Mouse (Mus musculus) CH12.LX (cell line): ENCODE results near the gene 1700086D15Rik. TPM values are rescaled to one million over a fixed set of nuclear protein-coding genes. Genes with fewer than 3 reads are reported as not detected.

Source experiments
- DNase-seq: peaks from one replicate; pipeline ENCODE4 v3.0.0-alpha.2; 2013; ENCODE audit errors: extremely low read depth
- H3K27ac ChIP-seq: 2 replicates; pipeline ENCODE4 v1.5.1; 2012; ENCODE audit warnings: low read depth, mild to moderate bottlenecking, control low read depth, moderate library complexity; ENCODE audit not compliant: insufficient read depth
- H3K27me3 ChIP-seq: replicated peaks from 2 replicates; pipeline ENCODE3; 2012; ENCODE audit warnings: inconsistent platforms
- H3K36me3 ChIP-seq, 2 experiments: replicated peaks in 1 of 2; 2 replicates each; pipeline versions ENCODE3 to v1.6.1; 2012; ENCODE audit warnings: inconsistent platforms in 1 of 2, low read length in 1 of 2, mild to moderate bottlenecking in 1 of 2, mixed read lengths in 1 of 2, moderate library complexity in 1 of 2; ENCODE audit not compliant: control insufficient read depth in 1 of 2, insufficient read depth in 1 of 2
- H3K4me1 ChIP-seq, 2 experiments: 2 replicates each; pipeline ENCODE4 v1.6.1; 2012; ENCODE audit warnings: inconsistent platforms in 1 of 2, moderate library complexity in 1 of 2; ENCODE audit not compliant: insufficient read depth in 2 of 2, control insufficient read depth in 1 of 2
- H3K4me2 ChIP-seq: 2 replicates; pipeline ENCODE4 v1.6.1; 2012; ENCODE audit warnings: low read depth, mild to moderate bottlenecking, control low read depth; ENCODE audit not compliant: poor library complexity, insufficient read depth, severe bottlenecking
- H3K4me3 ChIP-seq, 3 experiments: fragments of 150-350 bp in 1 of 3; sonication (generic) in 1 of 3; replicated peaks in 1 of 3; 2 replicates each; pipeline versions ENCODE3 to v1.5.1; 2011 to 2012; ENCODE audit warnings: low read depth in 2 of 3, low read length in 2 of 3, mild to moderate bottlenecking in 2 of 3, moderate library complexity in 2 of 3, control low read depth in 1 of 3, improper control_type of control experiment in 1 of 3, inconsistent platforms in 1 of 3, mixed read lengths in 1 of 3; ENCODE audit not compliant: poor library complexity in 1 of 3
- H3K79me2 ChIP-seq: replicated peaks from 2 replicates; pipeline ENCODE4 v1.6.1; 2012; ENCODE audit warnings: mild to moderate bottlenecking, moderate library complexity; ENCODE audit not compliant: control insufficient read depth, poor library complexity, insufficient read depth, severe bottlenecking; ENCODE audit errors: extremely low read depth
- H3K9ac ChIP-seq: 2 replicates; pipeline ENCODE4 v1.6.1; 2012; ENCODE audit warnings: low read depth, mild to moderate bottlenecking, control low read depth, moderate library complexity; ENCODE audit not compliant: insufficient read depth
- H3K9me3 ChIP-seq: replicated peaks from 2 replicates; pipeline ENCODE3; 2012; ENCODE audit warnings: low read length, inconsistent platforms, mixed read lengths
- BHLHE40 ChIP-seq: IDR thresholded peaks from 2 replicates; pipeline ENCODE4 v1.6.1; 2011; ENCODE audit warnings: mild to moderate bottlenecking, low read depth, low read length, improper control_type of control experiment
- CHD2 ChIP-seq: IDR thresholded peaks from 2 replicates; pipeline ENCODE4 v1.6.1; 2011; ENCODE audit warnings: low read length, improper control_type of control experiment
- HCFC1 ChIP-seq: IDR thresholded peaks from 2 replicates; pipeline ENCODE4 v1.6.1; 2012; ENCODE audit warnings: low read depth, mild to moderate bottlenecking, inconsistent platforms, low read length, improper control_type of control experiment
- IRF4 ChIP-seq: IDR thresholded peaks from 2 replicates; pipeline ENCODE4 v1.6.1; 2014; ENCODE audit warnings: low read depth, mild to moderate bottlenecking, inconsistent platforms, low read length, improper control_type of control experiment
- JUND ChIP-seq: conservative IDR thresholded peaks from 2 replicates; pipeline ENCODE4 v1.6.1; 2011; ENCODE audit warnings: low read depth, low read length, improper control_type of control experiment
- MAZ ChIP-seq: IDR thresholded peaks from 2 replicates; pipeline ENCODE4 v1.6.1; 2012; ENCODE audit warnings: low read depth, mild to moderate bottlenecking, inconsistent platforms, low read length, improper control_type of control experiment, moderate library complexity
- MEF2A ChIP-seq: IDR thresholded peaks from 2 replicates; pipeline ENCODE4 v1.6.1; 2014; ENCODE audit warnings: low read depth, mild to moderate bottlenecking, inconsistent platforms, low read length, improper control_type of control experiment, borderline replicate concordance
- NELFE ChIP-seq: IDR thresholded peaks from 2 replicates; pipeline ENCODE4 v1.6.1; 2011; ENCODE audit warnings: low read depth, low read length, improper control_type of control experiment
- NRF1 ChIP-seq: IDR thresholded peaks from 2 replicates; pipeline ENCODE4 v1.6.1; 2014; ENCODE audit warnings: low read depth, mild to moderate bottlenecking, inconsistent platforms, low read length, improper control_type of control experiment, moderate library complexity
- POLR2AphosphoS2 ChIP-seq: IDR thresholded peaks from 2 replicates; pipeline ENCODE4 v1.6.1; 2011; ENCODE audit warnings: low read depth, low read length, improper control_type of control experiment
- RAD21 ChIP-seq: IDR thresholded peaks from 2 replicates; pipeline ENCODE4 v1.6.1; 2011; ENCODE audit warnings: low read depth, mild to moderate bottlenecking, low read length, improper control_type of control experiment, moderate library complexity
- RCOR1 ChIP-seq: conservative IDR thresholded peaks from 2 replicates; pipeline ENCODE4 v1.6.1; 2012; ENCODE audit warnings: low read depth, mild to moderate bottlenecking, inconsistent platforms, low read length, improper control_type of control experiment
- SMC3 ChIP-seq: IDR thresholded peaks from 2 replicates; pipeline ENCODE4 v1.6.1; 2011; ENCODE audit warnings: low read depth, low read length, improper control_type of control experiment
- TBP ChIP-seq: conservative IDR thresholded peaks from 2 replicates; pipeline ENCODE4 v1.6.1; 2011; ENCODE audit warnings: low read depth, low read length, improper control_type of control experiment
- TCF12 ChIP-seq: IDR thresholded peaks from 2 replicates; pipeline ENCODE4 v1.6.1; 2014; ENCODE audit warnings: low read depth, mild to moderate bottlenecking, inconsistent platforms, low read length, improper control_type of control experiment
- UBTF ChIP-seq: IDR thresholded peaks from 2 replicates; pipeline ENCODE4 v1.6.1; 2012; ENCODE audit warnings: low read depth, mild to moderate bottlenecking, inconsistent platforms, low read length, improper control_type of control experiment, moderate library complexity
- USF1 ChIP-seq: IDR thresholded peaks from 2 replicates; pipeline ENCODE4 v1.6.1; 2014; ENCODE audit warnings: low read depth, mild to moderate bottlenecking, inconsistent platforms, low read length, improper control_type of control experiment
- USF2 ChIP-seq: conservative IDR thresholded peaks from 2 replicates; pipeline ENCODE4 v1.6.1; 2011; ENCODE audit warnings: low read depth, low read length, improper control_type of control experiment
- ZC3H11A ChIP-seq: IDR thresholded peaks from 2 replicates; pipeline ENCODE4 v1.6.1; 2012; ENCODE audit warnings: low read depth, mild to moderate bottlenecking, inconsistent platforms, low read length, improper control_type of control experiment
- ZMIZ1 ChIP-seq: IDR thresholded peaks from 2 replicates; pipeline ENCODE4 v1.6.1; 2012; ENCODE audit warnings: low read depth, mild to moderate bottlenecking, inconsistent platforms, low read length, improper control_type of control experiment
- ZNF384 ChIP-seq: IDR thresholded peaks from 2 replicates; pipeline ENCODE4 v1.6.1; 2012; ENCODE audit warnings: low read depth, low read length, improper control_type of control experiment, inconsistent platforms
- dilution Hi-C: fragments of 300-500 bp; cut with MboI; formaldehyde crosslinking; loops from 2 replicates; pipeline ENCODE4 v1.14.3; 2020; ENCODE audit warnings: low sequenced_read_pairs; ENCODE audit not compliant: extremely low pct_unique_long_range_greater_than_20kb, extremely low pct_ligation_motif_present
- in situ Hi-C: fragments of 300-500 bp; cut with MboI; formaldehyde crosslinking; loops from 3 replicates; pipeline ENCODE4 v1.14.3; 2019; ENCODE audit warnings: low sequenced_read_pairs, low pct_ligation_motif_present, low pct_unique_long_range_greater_than_20kb, mixed read lengths
- polyA plus RNA-seq: library from polyadenylated mRNA; unstranded; fragments of >175 nt; gene quantifications from 2 replicates; pipeline ENCODE4 v1.2.1, GENCODE M21; 2012; ENCODE audit warnings: low read depth; ENCODE audit not compliant: insufficient read length
- total RNA-seq, 2 experiments: library from RNA; depleted of rRNA; stranded (reverse); fragments of 300-350 nt in 1 of 2; fragments of >200 nt in 1 of 2; gene quantifications; 2 replicates each; pipeline ENCODE4 v1.2.3; 2012 to 2014

Gene 1700086D15Rik
- total and polyA plus RNA-seq, 3 experiments: not detected

DNA sequence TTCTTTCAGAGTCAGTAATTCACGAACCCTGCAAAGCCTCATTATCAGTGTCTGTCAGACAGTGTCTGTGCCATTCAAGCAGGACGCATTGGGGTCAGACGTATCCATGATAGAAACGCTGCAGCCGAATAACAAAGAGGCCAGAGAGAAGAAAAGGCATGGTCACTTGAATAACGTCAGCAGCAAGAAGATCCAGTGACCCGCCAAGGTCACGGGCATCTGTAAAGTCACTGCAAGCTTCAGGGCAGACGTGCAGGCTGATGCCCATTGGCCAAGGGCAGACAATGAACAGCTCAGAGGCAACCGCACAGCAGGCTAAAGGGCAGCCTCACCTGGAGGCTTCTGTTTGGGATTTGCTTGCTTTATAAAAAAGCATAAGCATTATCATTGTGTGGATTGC, 49.6 kb downstream of the 1700086D15Rik start:
- dilution Hi-C loops: no loop called here
- no peaks in the 10 kb centered on the region for H3K27me3 ChIP-seq
- H3K79me2 ChIP-seq: no peaks in the 10 kb centered on the region
- no peak overlapping the region for H3K4me2 ChIP-seq
- no peaks in the 10 kb centered on the region for H3K36me3 ChIP-seq
- TF ChIP-seq HCFC1 (no peak), ZC3H11A (no peak), TBP (no peak), ZMIZ1 (no peak), TCF12 (no peak), IRF4 (no peak), USF1 (no peak), BHLHE40 (no peak), ZNF384 (no peak)
- TF ChIP-seq, all 38 proteins: peak for 0
- H3K4me3 ChIP-seq: no peak overlapping the region
- in situ Hi-C loops: no loop called here
- no peak overlapping the region for H3K9ac ChIP-seq
- DNase-seq: no peak
- no peak overlapping the region for H3K27ac ChIP-seq
- H3K4me1 ChIP-seq: 0 out of 4 replicates have a peak, but pooled peaks cover 0 to 5% of the 10 kb centered on the region in 2 experiments
- no peaks in the 10 kb centered on the region for H3K9me3 ChIP-seq

DNA sequence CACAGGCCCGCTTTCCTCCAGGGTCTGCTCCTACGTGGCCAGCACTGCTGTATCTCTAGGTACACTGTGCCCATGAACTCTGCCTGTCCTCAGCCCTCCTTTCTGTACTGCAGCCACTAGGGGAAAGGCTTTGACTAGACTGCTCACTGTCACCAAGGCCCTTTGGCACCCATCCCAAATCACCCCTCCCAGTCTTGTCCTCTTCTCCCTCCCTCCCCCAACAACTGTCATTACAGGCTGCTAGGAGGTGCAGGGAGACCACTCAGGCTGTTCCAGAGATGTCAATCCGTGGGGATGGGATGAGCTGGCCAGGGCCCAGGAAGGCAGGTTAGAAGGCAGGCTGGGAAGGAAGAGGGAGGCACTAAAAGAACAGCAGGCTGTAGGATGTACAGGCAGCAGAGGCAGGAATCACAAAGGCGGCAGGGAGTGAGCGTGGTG, 51.9 kb downstream of the 1700086D15Rik start:
- no peak for DNase-seq
- Histone ChIP-seq H3K4me1 (0 out of 4 replicates have a peak, but pooled peaks cover 0 to 5% of the 10 kb centered on the region in 2 experiments), H3K27ac (no peak overlapping the region), H3K36me3 (no peaks in the 10 kb centered on the region), H3K4me2 (no peak overlapping the region), H3K9me3 (no peaks in the 10 kb centered on the region), H3K4me3 (no peak overlapping the region), H3K27me3 (no peaks in the 10 kb centered on the region), H3K9ac (no peak overlapping the region), H3K79me2 (no peaks in the 10 kb centered on the region)
- TF ChIP-seq HCFC1: no peak
- in situ Hi-C loops: no loop called here
- dilution Hi-C loops: no loop called here

GRCm38 (mm10) chr11:65107151-65107550, 52.5 kb downstream of the 1700086D15Rik start:
- H3K9ac ChIP-seq: no peak overlapping the region
- no peaks in the 10 kb centered on the region for H3K79me2 ChIP-seq
- in situ Hi-C loops: no loop called here
- TF ChIP-seq USF2 (no peak), RAD21 (no peak), JUND (no peak), HCFC1 (no peak), POLR2AphosphoS2 (no peak), MEF2A (no peak), NELFE (no peak), ZC3H11A (no peak), CHD2 (no peak), TBP (no peak), RCOR1 (no peak), UBTF (no peak), SMC3 (no peak), NRF1 (no peak), ZNF384 (no peak), MAZ (no peak)
- 0 out of 4 replicates have a peak, but pooled peaks cover 0 to 5% of the 10 kb centered on the region in 2 experiments for H3K4me1 ChIP-seq
- no peak for DNase-seq
- H3K27ac ChIP-seq: no peak overlapping the region
- dilution Hi-C loops: no loop called here
- H3K4me3 ChIP-seq: no peak overlapping the region
- H3K36me3 ChIP-seq: no peaks in the 10 kb centered on the region
- H3K9me3 ChIP-seq: no peaks in the 10 kb centered on the region
- no peaks in the 10 kb centered on the region for H3K27me3 ChIP-seq
- no peak overlapping the region for H3K4me2 ChIP-seq
